Mouse (Mus musculus): Measurements from ENCODE around the gene Crcp. TPM values are rescaled to one million over a fixed set of nuclear protein-coding genes. Genes with fewer than 3 reads are reported as not detected.

Crcp gene
- polyA plus RNA-seq, 1 experiment from 2014 or later, result 30.8 TPM

GRCm38 (mm10) chr5:130055688-130056087 lies 26.6 kb downstream of the Crcp start:
- no peak overlapping the region for H3K27ac ChIP-seq (ENCODE audit: low read depth, low read length)
- H3K9ac ChIP-seq (ENCODE audit: low read depth, low read length), result no peak overlapping the region
- no peaks in the 10 kb centered on the region for H3K9me3 ChIP-seq (ENCODE audit: control insufficient read depth, low read length)
- H3K27me3 ChIP-seq (replicated peaks; ENCODE audit: control insufficient read depth, insufficient read depth, low read length), result no peaks in the 10 kb centered on the region
- peaks cover 7% of the 10 kb centered on the region; the same call in 1 of the 2 replicates for H3K36me3 ChIP-seq (ENCODE audit: control insufficient read depth, insufficient read depth, low read length)
- DNase-seq (ENCODE audit: low spot score), result no peak
- no peak overlapping the region for H3K4me3 ChIP-seq (ENCODE audit: low read depth, low read length)
- no peaks in the 10 kb centered on the region; the same call in none of the 2 replicates for H3K4me1 ChIP-seq (replicated peaks; ENCODE audit: control insufficient read depth, insufficient read depth, low read length)
- WGBS, result 88% methylated on average over 4 of the region's 4 CpGs
- ATAC-seq (replicated peaks; ENCODE audit: low FRiP score), result no peak
- no peak overlapping the region for H3K4me2 ChIP-seq

GRCm38 (mm10) chr5:130056303-130056702 lies 27.2 kb downstream of the Crcp start:
- H3K36me3 ChIP-seq (ENCODE audit: control insufficient read depth, insufficient read depth, low read length), result peaks cover 6% of the 10 kb centered on the region; the same call in 1 of the 2 replicates
- DNase-seq (ENCODE audit: low spot score) (no peak), ATAC-seq (replicated peaks; ENCODE audit: low FRiP score) (peak; percentile 46; the same call in 1 of the 2 replicates)

GRCm38 (mm10) chr5:130059413-130060328 lies 30.6 kb downstream of the Crcp start:
- no peak overlapping the region for H3K4me2 ChIP-seq
- 0 out of 2 replicates have a peak, but pooled peaks have one; percentile 38 for ATAC-seq (replicated peaks; ENCODE audit: low FRiP score)

More at GRCm38 (mm10) chr5:130056303-130056702, 27.2 kb downstream of the Crcp start:
- WGBS, result 80% methylated on average over 2 of the region's 2 CpGs
- H3K27me3 ChIP-seq (replicated peaks; ENCODE audit: control insufficient read depth, insufficient read depth, low read length), result no peaks in the 10 kb centered on the region
- H3K4me1 ChIP-seq (replicated peaks; ENCODE audit: control insufficient read depth, insufficient read depth, low read length), result no peaks in the 10 kb centered on the region; the same call in none of the 2 replicates
- no peak overlapping the region for H3K27ac ChIP-seq (ENCODE audit: low read depth, low read length)
- no peaks in the 10 kb centered on the region for H3K9me3 ChIP-seq (ENCODE audit: control insufficient read depth, low read length)
- H3K9ac ChIP-seq (ENCODE audit: low read depth, low read length), result no peak overlapping the region
- no peak overlapping the region for H3K4me3 ChIP-seq (ENCODE audit: low read depth, low read length)
- H3K4me2 ChIP-seq, result no peak overlapping the region

GRCm38 (mm10) chr5:130060329-130060665 lies 31.2 kb downstream of the Crcp start:
- Histone ChIP-seq H3K9ac (ENCODE audit: low read depth, low read length) (no peak overlapping the region), H3K4me3 (ENCODE audit: low read depth, low read length) (no peak overlapping the region), H3K4me2 (no peak overlapping the region), H3K36me3 (ENCODE audit: control insufficient read depth, insufficient read depth, low read length) (peaks cover 4% of the 10 kb centered on the region; the same call in 1 of the 2 replicates), H3K4me1 (replicated peaks; ENCODE audit: control insufficient read depth, insufficient read depth, low read length) (no peaks in the 10 kb centered on the region; the same call in none of the 2 replicates), H3K9me3 (ENCODE audit: control insufficient read depth, low read length) (no peaks in the 10 kb centered on the region), H3K27ac (ENCODE audit: low read depth, low read length) (no peak overlapping the region), H3K27me3 (replicated peaks; ENCODE audit: control insufficient read depth, insufficient read depth, low read length) (no peaks in the 10 kb centered on the region)
- DNase-seq (ENCODE audit: low spot score) (no peak), ATAC-seq (replicated peaks; ENCODE audit: low FRiP score) (no peak)
- 88% methylated on average over 4 of the region's 4 CpGs for WGBS

More at GRCm38 (mm10) chr5:130059413-130060328, 30.6 kb downstream of the Crcp start:
- no peak overlapping the region for H3K27ac ChIP-seq (ENCODE audit: low read depth, low read length)
- WGBS, result 73% methylated on average over 12 of the region's 12 CpGs
- peaks cover 4% of the 10 kb centered on the region; the same call in 1 of the 2 replicates for H3K36me3 ChIP-seq (ENCODE audit: control insufficient read depth, insufficient read depth, low read length)
- H3K9ac ChIP-seq (ENCODE audit: low read depth, low read length), result no peak overlapping the region
- H3K4me3 ChIP-seq (ENCODE audit: low read depth, low read length), result no peak overlapping the region
- H3K4me1 ChIP-seq (replicated peaks; ENCODE audit: control insufficient read depth, insufficient read depth, low read length), result no peaks in the 10 kb centered on the region; the same call in none of the 2 replicates
- H3K9me3 ChIP-seq (ENCODE audit: control insufficient read depth, low read length), result no peaks in the 10 kb centered on the region
- no peak for DNase-seq (ENCODE audit: low spot score)
- no peaks in the 10 kb centered on the region for H3K27me3 ChIP-seq (replicated peaks; ENCODE audit: control insufficient read depth, insufficient read depth, low read length)

- ATAC-seq (replicated peaks; ENCODE audit: low FRiP score), result no peak; the same call in 1 of the 2 replicates
Measured at GRCm38 (mm10) chr5:130062096-130062495, 33.0 kb downstream of the Crcp start.

GRCm38 (mm10) chr5:130063760-130064159 lies 34.7 kb downstream of the Crcp start:
- H3K27ac ChIP-seq (ENCODE audit: low read depth, low read length), result no peak overlapping the region
- H3K4me3 ChIP-seq (ENCODE audit: low read depth, low read length), result no peak overlapping the region
- no peak overlapping the region for H3K9ac ChIP-seq (ENCODE audit: low read depth, low read length)
- DNase-seq (ENCODE audit: low spot score), result no peak
- WGBS, result 94% methylated on average over 2 of the region's 2 CpGs
- H3K4me2 ChIP-seq, result no peak overlapping the region
- H3K27me3 ChIP-seq (replicated peaks; ENCODE audit: control insufficient read depth, insufficient read depth, low read length), result no peaks in the 10 kb centered on the region
- H3K36me3 ChIP-seq (ENCODE audit: control insufficient read depth, insufficient read depth, low read length), result peaks cover 2% of the 10 kb centered on the region; the same call in 1 of the 2 replicates
- ATAC-seq (replicated peaks; ENCODE audit: low FRiP score), result no peak
- H3K4me1 ChIP-seq (replicated peaks; ENCODE audit: control insufficient read depth, insufficient read depth, low read length), result peaks cover 8% of the 10 kb centered on the region
- no peaks in the 10 kb centered on the region for H3K9me3 ChIP-seq (ENCODE audit: control insufficient read depth, low read length)

More at GRCm38 (mm10) chr5:130062096-130062495, 33.0 kb downstream of the Crcp start:
- Histone ChIP-seq H3K9me3 (ENCODE audit: control insufficient read depth, low read length) (no peaks in the 10 kb centered on the region), H3K9ac (ENCODE audit: low read depth, low read length) (no peak overlapping the region), H3K4me1 (replicated peaks; ENCODE audit: control insufficient read depth, insufficient read depth, low read length) (no peaks in the 10 kb centered on the region; the same call in 1 of the 2 replicates), H3K4me3 (ENCODE audit: low read depth, low read length) (no peak overlapping the region), H3K36me3 (ENCODE audit: control insufficient read depth, insufficient read depth, low read length) (peaks cover 4% of the 10 kb centered on the region; the same call in 1 of the 2 replicates), H3K27ac (ENCODE audit: low read depth, low read length) (no peak overlapping the region), H3K4me2 (no peak overlapping the region), H3K27me3 (replicated peaks; ENCODE audit: control insufficient read depth, insufficient read depth, low read length) (no peaks in the 10 kb centered on the region)
- WGBS, result 67% methylated on average over 2 of the region's 2 CpGs
- no peak for DNase-seq (ENCODE audit: low spot score)

- no peak overlapping the region for H3K4me2 ChIP-seq
- H3K4me1 ChIP-seq (replicated peaks; ENCODE audit: control insufficient read depth, insufficient read depth, low read length), result peaks cover 8% of the 10 kb centered on the region
- no peak for ATAC-seq (replicated peaks; ENCODE audit: low FRiP score)
- peaks cover 3% of the 10 kb centered on the region; the same call in 1 of the 2 replicates for H3K9me3 ChIP-seq (ENCODE audit: control insufficient read depth, low read length)
- no peak overlapping the region for H3K4me3 ChIP-seq (ENCODE audit: low read depth, low read length)
- WGBS, result 88% methylated on average over 1 of the region's 1 CpGs
- no peak overlapping the region for H3K27ac ChIP-seq (ENCODE audit: low read depth, low read length)
- no peak for DNase-seq (ENCODE audit: low spot score)
- H3K9ac ChIP-seq (ENCODE audit: low read depth, low read length), result no peak overlapping the region
- 0 out of 2 replicates have a peak, but pooled peaks cover under 1% of the 10 kb centered on the region for H3K27me3 ChIP-seq (replicated peaks; ENCODE audit: control insufficient read depth, insufficient read depth, low read length)
- no peaks in the 10 kb centered on the region for H3K36me3 ChIP-seq (ENCODE audit: control insufficient read depth, insufficient read depth, low read length)
Measured at GRCm38 (mm10) chr5:130065579-130065978, 36.5 kb downstream of the Crcp start.

GRCm38 (mm10) chr5:130067841-130068264 lies 38.8 kb downstream of the Crcp start:
- H3K27me3 ChIP-seq (replicated peaks; ENCODE audit: control insufficient read depth, insufficient read depth, low read length), result 0 out of 2 replicates have a peak, but pooled peaks cover 2% of the 10 kb centered on the region
- peak overlapping the region; percentile 16 for H3K4me2 ChIP-seq
- H3K36me3 ChIP-seq (ENCODE audit: control insufficient read depth, insufficient read depth, low read length), result no peaks in the 10 kb centered on the region
- H3K4me3 ChIP-seq (ENCODE audit: low read depth, low read length), result no peak overlapping the region
- ATAC-seq (replicated peaks; ENCODE audit: low FRiP score) (peak; percentile 87), DNase-seq (ENCODE audit: low spot score) (no peak)
- H3K9me3 ChIP-seq (ENCODE audit: control insufficient read depth, low read length), result peaks cover 3% of the 10 kb centered on the region; the same call in 1 of the 2 replicates
- peak overlapping the region; percentile 5; the same call in 1 of the 2 replicates for H3K9ac ChIP-seq (ENCODE audit: low read depth, low read length)
- 46% methylated on average over 3 of the region's 3 CpGs for WGBS
- no peak overlapping the region for H3K27ac ChIP-seq (ENCODE audit: low read depth, low read length)
- peaks cover 8% of the 10 kb centered on the region for H3K4me1 ChIP-seq (replicated peaks; ENCODE audit: control insufficient read depth, insufficient read depth, low read length)

All from liver, embryonic 11.5 days (tissue).